Mouse (Mus musculus) retina, postnatal 1 day (tissue): ENCODE measurements at regions not wholly inside any gene's neighbourhood (a gene's known extent, or its start where the extent isn't known, plus 50 kb on each side); places are given as distances from the start of the nearest gene placed in this dataset.

Experiments used
- DNase-seq: peaks from one replicate; pipeline ENCODE4 v3.0.0-alpha.2; 2012

GRCm38 (mm10) chr4:150800774-150801173, 52.9 kb upstream of the Errfi1 start:
- no peak for DNase-seq

GRCm38 (mm10) chr4:150799550-150800398, 53.9 kb upstream of the Errfi1 start:
- DNase-seq = no peak

- DNase-seq = no peak
These were observed 54.8 kb upstream of the Errfi1 start for GRCm38 (mm10) chr4:150798783-150799530.

- DNase-seq = no peak
These were observed 55.4 kb upstream of the Errfi1 start for GRCm38 (mm10) chr4:150798281-150798680.

GRCm38 (mm10) chr4:150797057-150797456, 56.7 kb upstream of the Errfi1 start:
- DNase-seq = no peak

GRCm38 (mm10) chr4:150794878-150795277, 58.8 kb upstream of the Errfi1 start:
- no peak for DNase-seq

GRCm38 (mm10) chr4:150794257-150794794, 59.4 kb upstream of the Errfi1 start:
- peak; percentile 87 for DNase-seq

- DNase-seq = peak; percentile 51
These were observed 60.6 kb upstream of the Errfi1 start for GRCm38 (mm10) chr4:150793146-150793545.

GRCm38 (mm10) chr4:150789166-150789565, 64.6 kb upstream of the Errfi1 start:
- DNase-seq = no peak

- DNase-seq = no peak
These were observed 66.6 kb upstream of the Errfi1 start for GRCm38 (mm10) chr4:150787113-150787512.

GRCm38 (mm10) chr4:150786651-150787050, 67.1 kb upstream of the Errfi1 start:
- DNase-seq = no peak

- no peak for DNase-seq
These were observed 68.9 kb upstream of the Errfi1 start for GRCm38 (mm10) chr4:150784491-150785451.

- peak; percentile 68 for DNase-seq
These were observed 72.4 kb upstream of the Errfi1 start for GRCm38 (mm10) chr4:150781304-150781703.

GRCm38 (mm10) chr4:150779340-150779739, 74.4 kb upstream of the Errfi1 start:
- peak; percentile 39 for DNase-seq

GRCm38 (mm10) chr4:150778683-150779082, 75.0 kb upstream of the Errfi1 start:
- DNase-seq = no peak

- no peak for DNase-seq
These were observed 77.8 kb upstream of the Errfi1 start for GRCm38 (mm10) chr4:150775695-150776521.

- no peak for DNase-seq
These were observed 78.4 kb upstream of the Errfi1 start for GRCm38 (mm10) chr4:150775281-150775680.

GRCm38 (mm10) chr4:150774289-150774914, 79.3 kb upstream of the Errfi1 start:
- no peak for DNase-seq

- no peak for DNase-seq
These were observed 81.6 kb upstream of the Errfi1 start for GRCm38 (mm10) chr4:150771922-150772651.

- no peak for DNase-seq
These were observed 82.2 kb upstream of the Errfi1 start for GRCm38 (mm10) chr4:150771469-150771868.
